Mouse (Mus musculus): Measurements from ENCODE around the gene Ndrg4. TPM values are rescaled to one million over a fixed set of nuclear protein-coding genes. Genes with fewer than 3 reads are reported as not detected.

Gene Ndrg4
- polyA plus RNA-seq (2015; fragmentation: Nextera tagmentation; extraction: Ambion mirVana): 16.2 and 18.0 TPM in 2 replicates

DNA sequence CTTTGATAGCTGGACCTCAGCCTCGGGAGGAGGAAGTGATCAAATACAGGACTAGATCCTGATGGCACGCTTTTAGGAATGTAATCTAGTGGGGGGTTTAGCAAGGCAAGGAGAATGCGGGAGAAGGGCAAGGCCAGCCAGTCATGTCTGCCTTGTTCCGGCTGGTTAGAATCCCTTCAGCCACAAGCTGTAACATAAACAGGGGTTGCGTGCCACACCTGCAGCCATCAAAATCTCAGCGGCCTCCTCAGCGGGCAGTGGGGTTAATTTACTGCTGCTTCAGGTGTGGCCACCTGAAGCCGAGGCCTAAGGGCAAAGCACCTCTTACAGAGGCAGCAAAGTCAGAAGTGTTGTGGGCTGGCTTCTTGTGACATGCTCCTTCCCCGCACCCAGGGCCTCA, at the start of gene Ndrg4:
Gene Ndrg4, plus strand, starts transcription at position 350 of the 400 bp plus-strand sequence.
- ATAC-seq (ENCODE audit: insufficient number of reproducible peaks, insufficient read depth, low FRiP score, low TSS enrichment, low read depth): no peak
- Histone ChIP-seq H3K9me3 (no peaks in the 10 kb centered on the region), H3K4me2 (peak within 1 kb of the TSS; percentile 98), H3K9ac (peak within 1 kb of the TSS; percentile 66), H3K36me3 (no peaks in the 10 kb centered on the region), H3K4me1 (peaks cover 10% of the 10 kb centered on the region), H3K27me3 (peaks cover 94% of the 10 kb centered on the region), H3K4me3 (peak within 1 kb of the TSS; percentile 58), H3K27ac (no peak within 1 kb of the TSS)
- 34% methylated on average over 9 of the region's 9 CpGs for WGBS

DNA sequence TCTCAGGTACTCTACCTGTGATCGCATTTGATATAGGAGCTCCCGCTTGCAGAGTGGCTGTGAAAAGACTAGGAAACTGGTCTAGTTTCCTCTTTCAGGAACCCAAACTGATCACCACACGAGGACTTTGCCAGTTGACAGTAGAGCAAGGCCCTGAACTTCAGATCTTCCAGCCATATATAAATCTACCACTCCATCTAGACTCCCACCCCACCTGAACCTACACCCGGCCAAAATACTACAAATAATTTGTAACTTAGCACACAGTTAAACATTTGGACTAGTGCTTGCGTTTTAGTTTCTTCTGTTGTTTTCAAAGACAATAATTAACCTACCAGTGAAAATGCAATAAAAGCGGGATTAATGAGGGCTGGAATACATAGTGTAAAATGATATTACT, 43.9 kb upstream of the Ndrg4 start:
- ATAC-seq (ENCODE audit: insufficient number of reproducible peaks, insufficient read depth, low FRiP score, low TSS enrichment, low read depth): no peak
- Histone ChIP-seq H3K27ac (no peak overlapping the region), H3K9me3 (no peaks in the 10 kb centered on the region), H3K9ac (no peak overlapping the region), H3K4me1 (peaks cover 10% of the 10 kb centered on the region), H3K36me3 (no peaks in the 10 kb centered on the region), H3K4me3 (peak overlapping the region; percentile 86), H3K4me2 (peak overlapping the region; percentile 76), H3K27me3 (peaks cover 12% of the 10 kb centered on the region)
- WGBS: 82% methylated on average over 6 of the region's 6 CpGs

DNA sequence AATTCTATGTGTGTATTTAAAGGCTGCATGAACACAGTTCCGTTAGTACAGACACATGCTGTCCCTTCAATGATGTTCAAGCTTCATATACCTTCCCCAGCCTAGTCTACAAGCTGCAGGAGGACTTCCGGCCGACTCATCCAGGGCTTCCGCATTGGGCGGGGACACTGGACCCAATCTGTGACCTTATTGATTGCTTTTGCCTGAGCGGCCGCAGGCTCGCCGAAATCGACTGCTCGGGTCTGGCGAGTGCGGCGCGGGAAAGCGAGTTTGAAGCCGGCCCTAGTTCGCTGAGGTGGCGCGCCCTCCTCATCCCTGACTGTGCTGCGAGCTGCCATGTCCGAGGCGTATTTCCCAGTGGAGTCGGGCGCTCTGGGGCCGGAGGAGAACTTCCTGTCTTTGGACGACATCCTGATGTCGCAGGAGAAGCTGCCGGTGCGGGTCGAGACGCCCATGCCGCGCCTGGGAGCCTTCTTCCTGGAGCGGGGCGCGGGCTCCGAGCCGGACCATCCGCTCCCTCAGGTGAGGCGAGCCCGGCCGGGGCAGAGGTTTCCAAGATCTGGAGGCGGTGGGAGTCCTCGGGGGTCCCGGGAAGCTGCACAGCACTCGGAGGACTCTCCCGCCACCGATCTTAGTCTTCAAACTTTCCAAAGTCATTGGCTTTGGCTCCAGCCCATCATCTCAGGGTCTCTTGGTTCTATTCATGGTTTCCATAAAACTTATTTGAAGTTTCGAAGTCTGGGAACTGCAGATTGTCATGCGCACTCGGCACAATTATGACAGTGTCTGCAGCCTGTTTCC, 43.3 kb upstream of the Ndrg4 start, which contains the start of gene Gins3:
Gene Gins3, plus strand, starts transcription at position 192 of the 801 bp plus-strand sequence.
- WGBS: under 1% methylated on average over 52 of the region's 52 CpGs
- peak within 1 kb of the TSS; percentile 76 for H3K4me2 ChIP-seq
- peak within 1 kb of the TSS; percentile 86 for H3K4me3 ChIP-seq
- ATAC-seq (ENCODE audit: insufficient number of reproducible peaks, insufficient read depth, low FRiP score, low TSS enrichment, low read depth): peak; percentile 85
- no peaks in the 10 kb centered on the region for H3K36me3 ChIP-seq
- H3K27me3 ChIP-seq: peaks cover 6% of the 10 kb centered on the region
- H3K27ac ChIP-seq: peak within 1 kb of the TSS; percentile 11; the same call in 1 of the 2 replicates
- peak within 1 kb of the TSS; percentile 81 for H3K9ac ChIP-seq
- no peaks in the 10 kb centered on the region for H3K9me3 ChIP-seq
- H3K4me1 ChIP-seq: peaks cover 10% of the 10 kb centered on the region

DNA sequence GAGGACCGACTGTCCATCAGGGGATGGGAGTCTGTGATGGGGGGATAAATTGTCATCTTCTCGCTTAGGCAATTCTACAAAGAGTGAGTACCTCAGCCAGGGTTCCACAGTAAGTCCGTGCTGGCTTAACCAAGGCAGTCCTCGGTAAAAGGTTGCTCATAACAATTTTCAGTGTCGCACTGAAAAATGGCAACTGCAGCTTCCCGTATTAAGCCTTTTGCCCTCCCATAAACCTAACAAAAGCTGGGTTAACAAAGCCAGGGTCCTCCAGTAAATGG, 42.8 kb upstream of the Ndrg4 start:
- Histone ChIP-seq H3K27ac (no peak overlapping the region), H3K4me1 (peaks cover 10% of the 10 kb centered on the region), H3K9me3 (no peaks in the 10 kb centered on the region), H3K4me2 (peak overlapping the region; percentile 76), H3K27me3 (peaks cover under 1% of the 10 kb centered on the region; the same call in 1 of the 2 replicates), H3K9ac (peak overlapping the region; percentile 81), H3K36me3 (no peaks in the 10 kb centered on the region), H3K4me3 (peak overlapping the region; percentile 86)
- no peak for ATAC-seq (ENCODE audit: insufficient number of reproducible peaks, insufficient read depth, low FRiP score, low TSS enrichment, low read depth)
- WGBS: 3% methylated on average over 6 of the region's 6 CpGs

DNA sequence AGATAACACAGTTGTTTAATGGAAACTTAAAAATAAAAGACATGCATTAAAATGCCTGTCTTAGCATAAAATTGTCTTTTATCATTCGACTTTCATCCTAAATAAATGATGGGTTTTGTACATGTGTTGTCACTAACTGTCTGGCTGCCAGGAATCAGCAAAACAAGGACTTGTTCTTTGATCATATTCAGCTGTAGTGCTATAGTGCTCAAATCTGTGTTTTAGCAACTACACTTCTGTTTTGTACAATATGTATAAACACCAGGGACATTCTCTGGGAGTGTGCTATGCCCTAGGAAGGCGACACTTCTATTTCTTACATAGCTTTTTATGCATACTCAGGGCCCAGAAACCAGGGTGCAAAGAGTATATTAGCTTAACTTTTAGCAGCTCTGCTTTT, 31.8 kb upstream of the Ndrg4 start:
- WGBS: 85% methylated on average over 2 of the region's 2 CpGs
- H3K9me3 ChIP-seq: no peaks in the 10 kb centered on the region
- no peak for ATAC-seq (ENCODE audit: insufficient number of reproducible peaks, insufficient read depth, low FRiP score, low TSS enrichment, low read depth)
- H3K9ac ChIP-seq: no peak overlapping the region
- no peak overlapping the region for H3K4me2 ChIP-seq
- H3K4me3 ChIP-seq: no peak overlapping the region
- no peak overlapping the region for H3K27ac ChIP-seq
- no peaks in the 10 kb centered on the region for H3K4me1 ChIP-seq
- H3K36me3 ChIP-seq: peaks cover 15% of the 10 kb centered on the region; the same call in 1 of the 2 replicates
- H3K27me3 ChIP-seq: no peaks in the 10 kb centered on the region

DNA sequence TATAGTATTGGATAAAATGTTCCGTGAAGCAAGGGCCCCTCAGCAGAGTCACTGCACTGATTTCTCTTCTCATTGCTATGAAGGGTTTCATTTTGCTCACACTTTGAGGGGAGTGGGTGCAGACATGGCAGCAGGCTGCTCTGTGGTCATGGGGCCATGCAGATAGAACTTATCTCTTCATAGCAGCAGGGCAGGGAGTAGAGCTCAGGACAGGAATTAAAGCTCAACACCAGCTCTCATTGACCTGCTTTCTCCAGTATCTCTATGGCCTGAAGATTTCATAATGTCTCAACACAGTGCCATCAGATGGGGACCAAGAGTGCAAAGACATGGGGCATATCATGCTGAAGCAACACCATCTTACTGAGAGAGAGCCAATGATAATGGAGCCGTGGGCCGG, 28.5 kb upstream of the Ndrg4 start:
- WGBS: 83% methylated on average over 3 of the region's 3 CpGs
- Histone ChIP-seq H3K27me3 (no peaks in the 10 kb centered on the region), H3K9me3 (no peaks in the 10 kb centered on the region), H3K4me1 (no peaks in the 10 kb centered on the region), H3K9ac (no peak overlapping the region), H3K4me2 (no peak overlapping the region), H3K27ac (no peak overlapping the region), H3K36me3 (peaks cover 11% of the 10 kb centered on the region; the same call in 1 of the 2 replicates), H3K4me3 (no peak overlapping the region)
- no peak for ATAC-seq (ENCODE audit: insufficient number of reproducible peaks, insufficient read depth, low FRiP score, low TSS enrichment, low read depth)

DNA sequence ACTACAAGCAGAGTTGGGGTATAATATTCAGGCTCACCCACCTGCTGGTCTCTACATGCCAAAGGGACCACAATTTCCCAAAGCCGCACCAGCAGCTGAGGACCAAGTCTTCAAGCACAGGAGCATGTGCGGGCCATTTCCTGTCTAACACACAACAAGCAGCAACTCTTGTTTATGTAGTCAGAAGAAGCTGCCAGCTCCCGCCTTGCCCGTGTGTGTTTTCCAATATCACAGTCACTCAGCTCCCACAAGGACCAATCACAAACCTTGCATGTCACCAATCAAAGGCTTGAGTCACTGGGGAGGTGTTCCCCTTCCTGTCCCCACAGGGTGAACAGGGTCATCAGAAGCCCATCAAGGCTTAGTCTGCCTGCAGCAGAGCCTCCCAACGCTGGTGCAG, 23.4 kb upstream of the Ndrg4 start:
- Histone ChIP-seq H3K27me3 (no peaks in the 10 kb centered on the region), H3K4me2 (no peak overlapping the region), H3K9ac (no peak overlapping the region), H3K9me3 (no peaks in the 10 kb centered on the region), H3K36me3 (no peaks in the 10 kb centered on the region), H3K27ac (no peak overlapping the region), H3K4me1 (no peaks in the 10 kb centered on the region), H3K4me3 (no peak overlapping the region)
- no peak for ATAC-seq (ENCODE audit: insufficient number of reproducible peaks, insufficient read depth, low FRiP score, low TSS enrichment, low read depth)
- 83% methylated on average over 5 of the region's 5 CpGs for WGBS

DNA sequence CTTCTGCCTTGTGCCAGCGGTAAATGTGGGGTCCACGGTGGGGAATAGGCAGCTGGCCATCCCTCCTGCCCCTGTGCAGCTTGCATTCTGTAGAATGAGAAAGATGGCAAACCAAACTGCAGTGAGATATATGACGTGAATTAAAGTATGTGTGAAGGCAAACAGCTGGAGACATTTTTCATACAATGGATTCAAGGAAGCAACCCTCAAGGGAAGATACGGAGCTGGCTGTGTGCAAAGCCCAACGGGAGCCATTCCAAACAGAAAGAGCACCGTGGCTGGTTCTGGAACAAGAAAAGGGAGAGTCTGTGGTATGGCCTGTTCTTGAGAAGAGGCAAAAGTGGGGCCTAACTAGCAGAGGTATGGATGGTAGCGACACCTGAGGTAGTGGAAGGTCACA, 20.9 kb upstream of the Ndrg4 start:
- no peak overlapping the region for H3K27ac ChIP-seq
- no peaks in the 10 kb centered on the region for H3K36me3 ChIP-seq
- no peak overlapping the region for H3K9ac ChIP-seq
- no peak overlapping the region for H3K4me2 ChIP-seq
- no peaks in the 10 kb centered on the region for H3K4me1 ChIP-seq
- no peak overlapping the region for H3K4me3 ChIP-seq
- WGBS: 73% methylated on average over 7 of the region's 7 CpGs
- no peaks in the 10 kb centered on the region for H3K27me3 ChIP-seq
- H3K9me3 ChIP-seq: no peaks in the 10 kb centered on the region
- no peak for ATAC-seq (ENCODE audit: insufficient number of reproducible peaks, insufficient read depth, low FRiP score, low TSS enrichment, low read depth)

DNA sequence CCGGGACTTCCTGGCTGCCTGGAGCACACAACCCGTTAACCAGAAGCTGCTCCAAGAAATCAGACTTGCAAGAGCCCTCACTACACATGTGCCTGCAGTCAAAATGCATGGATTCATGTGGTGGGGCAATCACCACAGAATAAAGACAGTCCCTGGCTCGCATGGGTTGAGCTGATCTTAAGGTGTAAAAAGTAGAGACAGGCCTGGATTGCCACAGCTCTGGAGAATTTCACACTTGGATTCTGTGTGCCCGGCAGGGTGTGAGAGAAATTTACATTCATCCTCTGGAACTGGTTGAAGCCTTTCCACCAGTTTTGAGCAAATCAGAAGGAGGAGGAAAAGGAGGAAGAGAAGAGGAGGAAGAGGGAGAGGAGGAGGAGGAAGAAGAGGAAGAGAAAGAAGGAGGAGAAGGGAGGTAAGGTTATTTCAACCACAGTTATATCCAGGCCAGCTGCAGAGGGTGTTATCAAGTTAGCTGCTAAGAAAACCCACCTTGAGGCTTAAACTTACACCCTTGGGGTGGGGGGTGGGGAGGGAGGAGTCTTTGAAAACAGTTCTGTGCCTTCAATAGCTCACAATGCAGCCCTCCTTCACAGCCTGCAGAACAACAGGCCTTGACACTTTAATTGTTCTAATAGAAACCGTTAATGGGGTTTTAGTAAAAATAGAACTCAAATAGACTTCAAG, 20.3 kb upstream of the Ndrg4 start:
- 63% methylated on average over 5 of the region's 5 CpGs for WGBS
- Histone ChIP-seq H3K4me1 (no peaks in the 10 kb centered on the region), H3K9ac (no peak overlapping the region), H3K4me3 (no peak overlapping the region), H3K27me3 (no peaks in the 10 kb centered on the region), H3K9me3 (no peaks in the 10 kb centered on the region), H3K36me3 (no peaks in the 10 kb centered on the region), H3K4me2 (no peak overlapping the region), H3K27ac (no peak overlapping the region)
- no peak for ATAC-seq (ENCODE audit: insufficient number of reproducible peaks, insufficient read depth, low FRiP score, low TSS enrichment, low read depth)

DNA sequence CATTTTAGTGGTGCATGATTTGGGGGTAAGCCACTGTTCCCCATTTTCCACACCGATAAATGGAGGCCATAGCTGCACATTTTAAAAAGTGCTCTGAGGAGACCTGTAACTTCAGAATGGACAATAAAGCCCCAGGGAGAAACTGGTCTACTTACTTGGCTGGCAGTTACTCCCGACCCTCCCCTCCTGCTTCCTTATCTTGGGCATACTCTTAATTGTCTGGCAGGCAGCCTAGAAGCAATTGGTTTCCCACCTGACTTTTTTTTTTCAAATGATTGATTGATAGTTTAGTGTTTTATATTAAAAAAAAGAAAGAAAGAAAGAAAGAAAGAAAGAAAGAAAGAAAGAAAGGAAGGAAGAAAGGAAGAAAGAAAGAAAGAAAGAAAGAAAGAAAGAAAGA, 19.3 kb upstream of the Ndrg4 start:
- Histone ChIP-seq H3K4me1 (no peaks in the 10 kb centered on the region), H3K27ac (no peak overlapping the region), H3K4me3 (no peak overlapping the region), H3K27me3 (no peaks in the 10 kb centered on the region), H3K9me3 (no peaks in the 10 kb centered on the region), H3K36me3 (no peaks in the 10 kb centered on the region), H3K9ac (no peak overlapping the region), H3K4me2 (no peak overlapping the region)
- 54% methylated on average over 2 of the region's 2 CpGs for WGBS
- ATAC-seq (ENCODE audit: insufficient number of reproducible peaks, insufficient read depth, low FRiP score, low TSS enrichment, low read depth): no peak

DNA sequence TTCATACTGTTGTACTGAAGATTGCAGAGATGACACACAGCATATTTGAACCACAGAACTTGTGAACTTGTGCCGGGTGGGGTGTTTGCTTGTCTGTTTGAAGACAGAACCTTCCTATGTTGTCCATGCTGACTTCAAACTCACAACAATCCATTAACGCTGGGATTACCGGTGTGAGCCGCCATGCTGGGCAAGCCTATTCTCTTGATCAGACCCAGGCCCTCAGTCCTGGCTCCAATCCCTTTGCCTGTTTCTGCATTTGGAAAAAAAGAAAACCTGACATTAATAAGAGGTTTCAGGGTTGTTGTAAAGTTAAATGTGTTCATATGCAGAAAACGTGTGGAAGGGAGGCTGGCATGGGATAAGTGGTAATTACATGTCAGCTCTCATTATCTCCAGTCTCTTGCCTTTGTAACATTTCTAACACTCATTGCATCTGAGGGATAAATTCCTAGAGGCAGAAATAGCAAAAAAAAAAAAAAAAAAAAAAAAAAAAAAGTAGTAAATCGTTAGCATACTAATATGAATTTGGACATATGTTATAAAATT, 16.4 kb upstream of the Ndrg4 start:
- no peak overlapping the region for H3K27ac ChIP-seq
- no peaks in the 10 kb centered on the region for H3K27me3 ChIP-seq
- H3K9me3 ChIP-seq: no peaks in the 10 kb centered on the region
- H3K4me3 ChIP-seq: no peak overlapping the region
- 62% methylated on average over 6 of the region's 6 CpGs for WGBS
- H3K36me3 ChIP-seq: no peaks in the 10 kb centered on the region
- no peak for ATAC-seq (ENCODE audit: insufficient number of reproducible peaks, insufficient read depth, low FRiP score, low TSS enrichment, low read depth)
- no peak overlapping the region for H3K4me2 ChIP-seq
- no peak overlapping the region for H3K9ac ChIP-seq
- no peaks in the 10 kb centered on the region for H3K4me1 ChIP-seq

DNA sequence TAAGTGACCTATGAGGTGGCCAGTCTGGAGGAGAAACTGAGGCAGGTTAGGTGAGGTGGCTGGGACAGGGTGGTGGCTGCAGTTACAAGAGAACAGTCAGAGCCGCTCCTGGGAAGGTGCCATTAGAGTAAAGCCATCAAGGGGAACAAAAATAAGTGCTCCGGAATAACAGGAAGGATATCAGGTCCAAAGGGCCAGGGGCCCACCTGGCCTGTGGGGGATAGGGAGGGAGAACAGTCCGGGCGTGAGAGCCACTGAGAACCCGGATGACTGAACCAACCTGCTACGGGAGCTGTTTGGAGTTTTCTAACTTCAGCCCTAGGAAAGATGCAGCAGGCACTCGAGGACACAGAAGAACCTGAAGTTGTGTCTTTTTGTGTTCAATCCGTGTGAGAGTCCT, 15.7 kb upstream of the Ndrg4 start:
- Histone ChIP-seq H3K4me2 (no peak overlapping the region), H3K27me3 (no peaks in the 10 kb centered on the region), H3K27ac (no peak overlapping the region), H3K9ac (no peak overlapping the region), H3K4me1 (no peaks in the 10 kb centered on the region), H3K4me3 (no peak overlapping the region), H3K9me3 (no peaks in the 10 kb centered on the region), H3K36me3 (no peaks in the 10 kb centered on the region)
- no peak for ATAC-seq (ENCODE audit: insufficient number of reproducible peaks, insufficient read depth, low FRiP score, low TSS enrichment, low read depth)
- 66% methylated on average over 8 of the region's 8 CpGs for WGBS
